Mouse (Mus musculus): ENCODE measurements at regions not wholly inside any gene's neighbourhood (a gene's known extent, or its start where the extent isn't known, plus 50 kb on each side); places are given as distances from the start of the nearest gene placed in this dataset.

- TF ChIP-seq CHD2 (IDR thresholded peaks at IDR 0.05; ENCODE audit: low read depth, low read length) (no peak), MAFK (IDR thresholded peaks at IDR 0.05; ENCODE audit: insufficient read depth, low read depth, low read length) (no peak)
Measured at GRCm38 (mm10) chr2:10788509-10788908, 383.4 kb upstream of the Prkcq start.
